Mouse (Mus musculus): Measurements from ENCODE around the gene Tmem54. TPM values are rescaled to one million over a fixed set of nuclear protein-coding genes. Genes with fewer than 3 reads are reported as not detected.

Gene Tmem54
- polyA plus RNA-seq, 1 experiment, result 0.16 TPM

- TF ChIP-seq CTCF (IDR thresholded peaks at IDR 0.05; ENCODE audit: borderline replicate concordance, insufficient read depth, low read depth, low read length) (no peak), POLR2A (IDR thresholded peaks at IDR 0.05; ENCODE audit: borderline replicate concordance, insufficient read depth, low read length) (no peak)
Observed at GRCm38 (mm10) chr4:129117720-129118510, 12.6 kb downstream of the Tmem54 start.

GRCm38 (mm10) chr4:129119708-129120107 is 14.4 kb downstream of the Tmem54 start:
- WGBS, result 76% methylated on average over 10 of the region's 10 CpGs
- H3K27ac ChIP-seq (ENCODE audit: insufficient read depth, low read length), result no peak overlapping the region
- no peak for TF ChIP-seq POLR2A (IDR thresholded peaks at IDR 0.05; ENCODE audit: borderline replicate concordance, insufficient read depth, low read length)
- no peak for TF ChIP-seq CTCF (IDR thresholded peaks at IDR 0.05; ENCODE audit: borderline replicate concordance, insufficient read depth, low read depth, low read length)
- DNase-seq, result no peak
- no peaks in the 10 kb centered on the region for H3K27me3 ChIP-seq (ENCODE audit: control insufficient read depth, insufficient read depth, low read length)
- no peak overlapping the region for H3K4me3 ChIP-seq (replicated peaks; ENCODE audit: insufficient read depth, low read depth, low read length)
- peaks cover 13% of the 10 kb centered on the region for H3K4me1 ChIP-seq (ENCODE audit: control insufficient read depth, insufficient read depth, low read length)

More at GRCm38 (mm10) chr4:129117720-129118510, 12.6 kb downstream of the Tmem54 start:
- no peak overlapping the region for H3K27ac ChIP-seq (ENCODE audit: insufficient read depth, low read length)
- WGBS, result 91% methylated on average over 14 of the region's 14 CpGs
- peaks cover 10% of the 10 kb centered on the region; the same call in 1 of the 2 replicates for H3K4me1 ChIP-seq (ENCODE audit: control insufficient read depth, insufficient read depth, low read length)
- H3K27me3 ChIP-seq (ENCODE audit: control insufficient read depth, insufficient read depth, low read length), result no peaks in the 10 kb centered on the region
- DNase-seq, result no peak
- H3K4me3 ChIP-seq (replicated peaks; ENCODE audit: insufficient read depth, low read depth, low read length), result no peak overlapping the region

GRCm38 (mm10) chr4:129120520-129121445 is 15.4 kb downstream of the Tmem54 start:
- WGBS, result 3% methylated on average over 55 of the region's 59 CpGs
- H3K27me3 ChIP-seq (ENCODE audit: control insufficient read depth, insufficient read depth, low read length), result no peaks in the 10 kb centered on the region
- peaks cover 15% of the 10 kb centered on the region for H3K4me1 ChIP-seq (ENCODE audit: control insufficient read depth, insufficient read depth, low read length)
- H3K27ac ChIP-seq (ENCODE audit: insufficient read depth, low read length), result no peak overlapping the region
- H3K4me3 ChIP-seq (replicated peaks; ENCODE audit: insufficient read depth, low read depth, low read length), result peak overlapping the region; percentile 55
- TF ChIP-seq POLR2A (IDR thresholded peaks at IDR 0.05; ENCODE audit: borderline replicate concordance, insufficient read depth, low read length), result no peak
- no peak for TF ChIP-seq CTCF (IDR thresholded peaks at IDR 0.05; ENCODE audit: borderline replicate concordance, insufficient read depth, low read depth, low read length)
- DNase-seq, result peak in 1 of 2 experiments; percentile 48

GRCm38 (mm10) chr4:129121569-129122086 is 16.3 kb downstream of the Tmem54 start, which contains the start of gene Hpca:
Hpca (minus strand) TSS chr4:129122036.
- peak in 1 of 2 experiments; percentile 18 for DNase-seq
- H3K4me1 ChIP-seq (ENCODE audit: control insufficient read depth, insufficient read depth, low read length), result peaks cover 15% of the 10 kb centered on the region
- 7% methylated on average over 17 of the region's 17 CpGs for WGBS
- TF ChIP-seq POLR2A (IDR thresholded peaks at IDR 0.05; ENCODE audit: borderline replicate concordance, insufficient read depth, low read length) (no peak), CTCF (IDR thresholded peaks at IDR 0.05; ENCODE audit: borderline replicate concordance, insufficient read depth, low read depth, low read length) (no peak)
- no peaks in the 10 kb centered on the region for H3K27me3 ChIP-seq (ENCODE audit: control insufficient read depth, insufficient read depth, low read length)
- H3K27ac ChIP-seq (ENCODE audit: insufficient read depth, low read length), result no peak within 1 kb of the TSS
- peak within 1 kb of the TSS; percentile 55 for H3K4me3 ChIP-seq (replicated peaks; ENCODE audit: insufficient read depth, low read depth, low read length)

- H3K27me3 ChIP-seq (ENCODE audit: control insufficient read depth, insufficient read depth, low read length), result no peaks in the 10 kb centered on the region
- TF ChIP-seq POLR2A (IDR thresholded peaks at IDR 0.05; ENCODE audit: borderline replicate concordance, insufficient read depth, low read length) (no peak), CTCF (IDR thresholded peaks at IDR 0.05; ENCODE audit: borderline replicate concordance, insufficient read depth, low read depth, low read length) (no peak)
- WGBS, result 27% methylated on average over 9 of the region's 9 CpGs
- no peak for DNase-seq
- H3K4me1 ChIP-seq (ENCODE audit: control insufficient read depth, insufficient read depth, low read length), result peaks cover 15% of the 10 kb centered on the region
- no peak overlapping the region for H3K27ac ChIP-seq (ENCODE audit: insufficient read depth, low read length)
- no peak overlapping the region for H3K4me3 ChIP-seq (replicated peaks; ENCODE audit: insufficient read depth, low read depth, low read length)
Observed at GRCm38 (mm10) chr4:129122107-129122506, 16.8 kb downstream of the Tmem54 start.

GRCm38 (mm10) chr4:129122719-129123118 is 17.4 kb downstream of the Tmem54 start:
- Histone ChIP-seq H3K4me3 (replicated peaks; ENCODE audit: insufficient read depth, low read depth, low read length) (no peak overlapping the region), H3K27ac (ENCODE audit: insufficient read depth, low read length) (no peak overlapping the region)

GRCm38 (mm10) chr4:129124652-129125146 is 19.4 kb downstream of the Tmem54 start:
- WGBS, result 7% methylated on average over 13 of the region's 13 CpGs
- TF ChIP-seq POLR2A (IDR thresholded peaks at IDR 0.05; ENCODE audit: borderline replicate concordance, insufficient read depth, low read length), result no peak
- no peak for TF ChIP-seq CTCF (IDR thresholded peaks at IDR 0.05; ENCODE audit: borderline replicate concordance, insufficient read depth, low read depth, low read length)
- DNase-seq, result no peak
- peaks cover 15% of the 10 kb centered on the region for H3K4me1 ChIP-seq (ENCODE audit: control insufficient read depth, insufficient read depth, low read length)
- no peak overlapping the region for H3K4me3 ChIP-seq (replicated peaks; ENCODE audit: insufficient read depth, low read depth, low read length)
- H3K27ac ChIP-seq (ENCODE audit: insufficient read depth, low read length), result no peak overlapping the region
- no peaks in the 10 kb centered on the region for H3K27me3 ChIP-seq (ENCODE audit: control insufficient read depth, insufficient read depth, low read length)

More at GRCm38 (mm10) chr4:129122719-129123118, 17.4 kb downstream of the Tmem54 start:
- DNase-seq, result no peak
- TF ChIP-seq POLR2A (IDR thresholded peaks at IDR 0.05; ENCODE audit: borderline replicate concordance, insufficient read depth, low read length), result no peak
- TF ChIP-seq CTCF (IDR thresholded peaks at IDR 0.05; ENCODE audit: borderline replicate concordance, insufficient read depth, low read depth, low read length), result no peak
- Histone ChIP-seq H3K27me3 (ENCODE audit: control insufficient read depth, insufficient read depth, low read length) (no peaks in the 10 kb centered on the region), H3K4me1 (ENCODE audit: control insufficient read depth, insufficient read depth, low read length) (peaks cover 15% of the 10 kb centered on the region)
- WGBS, result 24% methylated on average over 8 of the region's 8 CpGs

Data from cerebellum, adult 2 months (tissue).